Mouse (Mus musculus) layer of hippocampus, adult 9-11 months (tissue): ENCODE results near the gene Cap1.

Experiments used
- DNase-seq: peaks from one replicate; pipeline ENCODE4 v3.0.0; 2022

The Cap1 gene

DNA sequence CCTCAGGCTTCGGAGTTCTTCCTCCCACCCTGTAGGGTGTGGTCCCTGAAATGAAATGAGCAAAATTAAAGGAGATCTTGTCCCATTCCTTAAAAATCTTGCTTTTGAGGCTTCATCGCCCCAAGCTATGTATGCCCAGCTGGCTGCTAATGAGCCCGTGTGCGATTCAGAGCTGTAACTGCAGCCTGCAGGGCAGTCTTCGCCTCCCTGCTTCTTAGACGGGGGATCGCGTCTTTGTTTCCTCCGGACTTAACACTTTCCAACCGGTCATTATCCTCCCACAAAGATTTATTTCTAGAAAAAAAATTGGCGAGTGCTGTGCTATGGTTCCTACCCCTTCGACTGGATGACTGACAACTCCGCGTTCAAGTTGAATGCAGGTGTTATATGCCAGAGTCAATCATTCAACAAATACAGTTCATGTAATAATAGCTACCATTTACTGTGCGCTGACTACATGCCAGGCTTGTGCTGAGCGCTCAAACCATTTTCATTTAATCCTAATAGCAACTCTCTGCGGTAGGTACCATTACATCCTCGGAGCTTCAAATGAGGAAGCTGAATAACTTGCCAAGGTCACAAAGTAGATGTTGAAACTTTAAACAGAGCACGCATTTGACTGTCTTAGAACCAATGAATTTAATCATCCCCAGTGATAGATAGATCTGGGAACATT lies 861 bp upstream of the Cap1 start:
- no peak for DNase-seq

- DNase-seq: no peak
Measured at GRCm38 (mm10) chr4:122884481-122885340, 1.1 kb downstream of the Cap1 start.

- DNase-seq: no peak
Measured at GRCm38 (mm10) chr4:122884051-122884450, 1.8 kb downstream of the Cap1 start.

- no peak for DNase-seq
Measured at GRCm38 (mm10) chr4:122883294-122883693, 2.6 kb downstream of the Cap1 start.

- DNase-seq: no peak
Measured at GRCm38 (mm10) chr4:122882544-122882943, 3.3 kb downstream of the Cap1 start.

DNA sequence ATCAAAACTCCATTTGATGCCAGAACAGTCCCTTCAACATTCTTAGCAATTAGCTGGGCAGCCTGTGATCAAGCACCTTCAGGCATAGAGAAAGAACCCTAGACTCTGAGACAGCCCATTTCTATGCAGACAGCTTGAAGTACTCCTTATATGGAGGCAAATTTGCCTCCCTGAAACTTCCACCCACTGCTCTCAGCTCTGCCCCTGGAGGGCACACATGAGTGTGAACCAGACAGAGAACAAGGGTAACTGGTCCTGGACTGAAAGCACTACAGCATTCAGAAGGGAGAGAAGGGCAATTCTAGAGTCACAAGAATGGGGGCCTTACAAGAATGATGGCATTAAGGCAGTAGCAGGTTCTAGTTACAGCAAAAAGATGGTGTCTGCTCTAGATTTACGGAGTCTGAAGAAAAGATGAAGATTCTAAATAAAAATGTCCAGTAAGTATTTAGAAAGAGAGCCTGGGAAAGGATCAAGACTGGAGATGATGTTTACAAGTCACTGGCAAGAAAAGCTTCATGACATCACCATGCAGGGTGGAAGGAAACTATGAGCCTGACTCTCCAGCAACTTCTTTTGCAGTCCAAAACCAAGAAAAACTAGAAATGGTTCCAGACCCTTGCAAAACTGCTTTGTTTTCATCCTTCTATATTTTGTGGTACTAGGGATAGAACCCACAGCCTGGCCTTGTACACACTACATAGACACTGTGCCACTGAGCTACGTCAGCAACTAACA lies 7.4 kb downstream of the Cap1 start:
- no peak for DNase-seq

- DNase-seq: no peak
Measured at GRCm38 (mm10) chr4:122873512-122873911, 12.3 kb downstream of the Cap1 start.

- no peak for DNase-seq
Measured at GRCm38 (mm10) chr4:122873003-122873402, 12.9 kb downstream of the Cap1 start.

- no peak for DNase-seq
Measured at GRCm38 (mm10) chr4:122871989-122872388, 13.9 kb downstream of the Cap1 start.

- DNase-seq: no peak
Measured at GRCm38 (mm10) chr4:122871269-122871668, 14.6 kb downstream of the Cap1 start.

DNA sequence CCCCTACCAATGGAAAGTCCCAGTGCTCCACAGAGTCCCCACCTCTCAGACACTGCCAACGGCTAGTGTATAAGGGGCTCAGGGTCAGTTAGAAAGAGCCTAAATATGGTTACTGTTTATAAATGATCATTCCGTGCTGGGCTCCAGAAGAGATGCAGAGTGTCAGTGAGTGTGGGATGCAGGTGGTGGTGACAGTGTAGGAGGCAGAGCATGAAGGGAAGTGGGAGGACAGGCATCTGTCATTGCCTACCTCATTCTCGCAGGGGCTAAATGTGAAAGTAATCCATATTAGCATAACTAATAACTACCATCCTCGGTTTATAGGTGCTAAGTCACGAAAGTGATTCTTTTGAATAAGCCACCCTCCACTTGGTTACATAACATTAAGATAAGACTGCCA lies 15.1 kb downstream of the Cap1 start:
- peak; percentile 69 for DNase-seq

GRCm38 (mm10) chr4:122870027-122870426 lies 15.8 kb downstream of the Cap1 start:
- no peak for DNase-seq

DNA sequence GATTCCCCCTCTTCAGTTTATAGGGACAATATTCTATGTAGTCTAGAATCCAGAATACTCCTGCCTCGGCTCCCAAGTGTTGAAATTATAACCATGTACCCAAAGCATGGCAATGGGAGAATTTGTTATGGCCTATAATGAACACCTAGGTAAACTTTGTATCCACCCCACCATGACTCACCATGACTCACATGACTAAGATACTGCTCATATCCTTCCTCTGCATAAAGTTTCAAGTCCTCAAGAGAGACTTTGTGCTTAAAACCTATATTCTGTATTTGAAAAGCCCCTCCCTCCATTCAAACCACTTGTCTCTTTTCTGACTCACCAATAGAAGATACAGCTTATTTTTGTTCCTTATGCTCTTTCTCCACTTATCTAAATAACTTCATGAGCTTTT lies 17.8 kb downstream of the Cap1 start:
- no peak for DNase-seq

DNA sequence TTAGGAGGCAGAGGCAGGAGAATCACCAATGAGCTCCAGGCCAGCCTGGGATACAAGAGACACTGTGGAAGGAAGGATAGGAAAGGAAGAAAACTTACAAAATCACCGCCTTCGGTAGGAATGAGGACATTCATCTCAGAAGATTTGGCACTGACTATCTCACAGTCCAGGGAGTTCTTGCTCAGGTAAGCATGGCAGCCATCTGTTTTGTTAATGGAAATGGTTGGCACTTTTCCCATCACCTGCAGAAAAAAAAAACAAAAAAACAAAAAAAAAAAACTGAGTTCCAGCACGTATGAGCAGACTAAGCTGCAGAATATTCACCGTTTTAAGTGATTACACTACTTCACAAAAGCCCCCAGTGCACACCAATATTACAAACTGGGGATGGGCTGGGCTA lies 24.0 kb downstream of the Cap1 start:
- DNase-seq: no peak

GRCm38 (mm10) chr4:122859096-122859674 lies 26.7 kb downstream of the Cap1 start:
- no peak for DNase-seq

DNA sequence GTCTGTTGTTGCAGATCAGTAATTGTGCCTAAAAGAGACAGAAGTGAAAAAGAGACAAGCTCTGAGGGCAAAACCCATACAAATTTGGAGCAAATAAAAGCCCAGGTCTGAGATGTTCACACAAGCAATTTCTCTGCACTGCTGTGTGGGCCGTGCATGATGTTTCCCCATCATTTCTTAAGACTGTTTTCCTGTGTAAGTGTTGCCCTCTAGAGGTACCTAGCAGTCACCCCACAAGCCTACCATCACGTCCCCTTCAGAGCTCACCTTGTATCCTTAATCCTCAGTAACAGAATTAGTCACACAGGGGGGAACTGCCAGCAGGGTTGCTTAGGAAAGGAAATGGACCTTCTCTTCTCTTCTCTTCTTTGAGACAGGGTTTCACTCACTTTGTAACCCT lies 27.9 kb downstream of the Cap1 start:
- no peak for DNase-seq

- no peak for DNase-seq
Measured at GRCm38 (mm10) chr4:122854770-122855169, 31.1 kb downstream of the Cap1 start.

DNA sequence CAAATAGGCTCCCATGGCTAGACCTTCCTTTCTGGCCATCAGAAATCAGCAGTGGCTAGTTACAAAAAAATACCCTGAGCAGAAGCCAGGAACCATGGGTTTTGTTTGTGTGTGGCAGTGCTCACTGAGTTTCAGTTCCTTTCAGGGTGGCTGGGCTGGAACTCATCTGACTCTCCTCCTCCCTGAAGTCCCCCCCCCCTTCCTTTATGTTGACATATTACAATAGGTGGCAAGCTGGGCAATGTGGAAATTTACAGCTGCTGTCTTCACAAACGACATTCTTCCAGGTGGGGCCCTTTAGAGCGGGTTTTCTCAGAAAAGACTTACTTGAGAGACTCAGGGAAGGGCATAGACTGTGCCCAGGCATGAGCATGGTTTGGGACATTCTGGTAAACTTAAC lies 32.2 kb downstream of the Cap1 start:
- DNase-seq: no peak

- no peak for DNase-seq
Measured at GRCm38 (mm10) chr4:122851535-122851934, 34.3 kb downstream of the Cap1 start.

- peak; percentile 49 for DNase-seq
Measured at GRCm38 (mm10) chr4:122848150-122848621, 37.7 kb downstream of the Cap1 start.

DNA sequence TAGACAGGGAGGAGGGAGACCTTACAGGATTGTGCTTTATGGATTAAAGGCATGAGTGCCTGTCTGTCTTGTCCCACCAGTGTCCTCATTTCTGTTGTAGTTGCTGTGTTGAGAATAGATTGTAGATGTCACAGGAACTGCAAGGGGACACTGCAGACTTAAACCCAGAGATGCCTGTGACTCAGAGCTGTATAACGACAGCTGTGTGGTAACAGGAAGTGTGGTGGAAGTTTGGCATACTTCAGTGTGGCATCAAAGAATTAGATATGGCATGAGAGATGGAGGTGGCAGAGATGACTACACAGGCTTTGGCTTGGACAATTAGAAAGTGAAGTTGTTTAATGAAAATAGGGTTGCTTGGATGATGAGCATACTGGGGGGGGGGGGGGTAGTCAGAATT lies 47.4 kb downstream of the Cap1 start:
- no peak for DNase-seq

DNA sequence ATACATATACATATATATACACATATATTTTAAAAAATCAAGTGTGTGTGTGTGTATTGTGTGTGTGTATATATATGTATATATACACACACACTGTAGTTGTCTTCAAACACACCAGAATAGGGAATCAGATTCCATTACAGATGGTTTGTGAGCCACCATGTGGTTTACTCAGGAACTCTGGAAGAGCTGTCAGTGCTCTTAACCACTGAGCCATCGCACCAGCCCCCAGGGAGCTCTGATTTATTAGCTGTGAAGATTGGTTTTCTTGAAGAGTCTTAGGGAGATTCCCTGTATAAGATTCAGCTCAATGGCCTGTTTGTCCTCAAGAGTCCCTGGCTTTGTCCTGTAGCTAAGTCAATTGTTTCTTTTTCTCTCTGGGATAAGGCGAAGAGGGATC lies 47.9 kb downstream of the Cap1 start:
- no peak for DNase-seq

GRCm38 (mm10) chr4:122837180-122837730 lies 48.6 kb downstream of the Cap1 start:
- DNase-seq: no peak
